Mouse (Mus musculus): Measurements from ENCODE around the gene Psmc3.

- TF ChIP-seq ZC3H11A (IDR thresholded peaks at IDR 0.05; ENCODE audit: borderline replicate concordance, low read depth, low read length), result no peak
- TF ChIP-seq MAFK (IDR thresholded peaks at IDR 0.05; ENCODE audit: insufficient read depth, low read depth, low read length), result no peak
Observed at GRCm38 (mm10) chr2:91053181-91053933, 452 bp upstream of the Psmc3 start.

All from ES-E14 (cell line).